Mouse (Mus musculus) megakaryocyte progenitor cell, adult 5-6 weeks (primary cell): ENCODE data around the gene Tube1. TPM values are rescaled to one million over a fixed set of nuclear protein-coding genes. Genes with fewer than 3 reads are reported as not detected.
A peak's percentile ranks its signal among the peaks of the same experiment; 100 is the strongest.
"Not testable (repeated sequence)": the region's sequence is repeated elsewhere in the genome, so short reads cannot be mapped to it uniquely, and the experiment has no call there.

Experiments used
- ATAC-seq: replicated peaks from 2 replicates; pipeline ENCODE4 v1.8.0; 2016; ENCODE audit warnings: mild to moderate bottlenecking, moderate TSS enrichment, inconsistent platforms; ENCODE audit not compliant: poor library complexity
- total RNA-seq, 2 experiments: library from RNA; stranded (forward) in 1 of 2; stranded (reverse) in 1 of 2; fragments of 157-497, 149-512 nt in 1 of 2; fragments of 200-1000 nt in 1 of 2; gene quantifications; 2 replicates each; pipeline versions ENCODE4 v1.2.3 to v1.2.4; 2015 to 2017

Tube1 gene
- total RNA-seq, 2 experiments from 2014 or later, result 14.1 to 15.2 TPM

DNA sequence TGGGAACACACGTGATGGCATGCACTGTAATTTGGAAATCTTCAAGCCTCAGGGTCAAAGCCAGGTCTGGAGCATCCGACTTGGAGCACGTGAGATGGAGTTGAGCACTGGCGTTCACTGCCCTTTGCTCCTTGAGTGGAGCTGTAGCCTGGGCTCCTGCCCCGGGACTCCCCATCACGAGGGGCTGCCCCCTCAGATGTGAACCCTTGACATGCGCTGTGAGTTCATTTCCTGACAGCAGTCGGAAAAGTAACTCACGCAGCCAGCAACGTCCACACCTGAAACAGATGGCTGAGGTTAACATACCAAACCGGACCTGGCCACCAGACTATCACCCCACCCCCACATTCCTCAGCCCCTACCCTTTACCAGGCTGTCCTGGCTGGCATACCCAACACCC is 33.8 kb downstream of the Tube1 start:
- ATAC-seq, result no peak

GRCm38 (mm10) chr10:39169642-39170041 is 35.9 kb downstream of the Tube1 start:
- ATAC-seq, result no peak

GRCm38 (mm10) chr10:39170181-39170580 is 36.4 kb downstream of the Tube1 start:
- ATAC-seq, result peak; percentile 47

DNA sequence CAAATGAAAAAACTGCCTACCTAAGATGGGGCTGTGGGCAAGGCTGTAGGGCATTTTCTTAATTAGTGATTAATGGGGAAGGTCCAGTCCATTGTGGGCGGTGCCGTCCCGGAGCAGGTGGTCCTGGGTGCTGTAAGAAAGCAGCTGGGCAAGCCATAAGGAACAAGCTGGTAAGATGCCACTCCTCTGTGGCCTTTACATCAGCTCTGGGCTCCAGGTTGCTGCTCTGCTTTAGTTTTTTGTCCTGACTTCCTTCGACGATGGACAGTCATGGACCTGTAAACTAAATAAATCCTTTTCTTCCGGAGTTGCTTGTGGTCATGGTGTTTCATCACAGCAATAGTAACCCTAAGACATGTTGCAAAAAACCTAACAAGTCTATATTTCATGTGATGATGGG is 36.9 kb downstream of the Tube1 start:
- ATAC-seq, result peak; percentile 8; the same call in 1 of the 2 replicates

DNA sequence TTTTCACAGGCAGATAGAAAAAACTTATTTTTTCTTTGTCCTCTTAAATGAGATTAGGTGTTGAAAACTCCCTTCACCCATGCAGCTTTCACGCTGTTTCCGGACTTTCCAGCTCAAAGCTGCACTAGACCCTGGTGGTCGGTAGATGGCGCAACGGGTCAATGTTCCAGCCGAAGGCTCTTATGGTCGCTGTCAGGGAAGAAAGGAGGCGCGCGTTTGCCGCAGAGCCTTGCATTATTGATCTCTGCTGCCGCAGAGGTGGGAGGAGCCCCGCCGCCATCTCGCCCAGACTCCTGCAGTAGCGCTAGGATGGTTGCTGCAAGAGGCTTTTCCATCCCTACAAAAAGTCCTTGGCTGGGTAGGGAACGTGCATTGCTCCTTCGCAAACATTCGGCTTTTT is 37.4 kb downstream of the Tube1 start:
- peak; percentile 88 for ATAC-seq

GRCm38 (mm10) chr10:39171603-39172539 is 38.1 kb downstream of the Tube1 start:
- ATAC-seq, result peak; percentile 79

DNA sequence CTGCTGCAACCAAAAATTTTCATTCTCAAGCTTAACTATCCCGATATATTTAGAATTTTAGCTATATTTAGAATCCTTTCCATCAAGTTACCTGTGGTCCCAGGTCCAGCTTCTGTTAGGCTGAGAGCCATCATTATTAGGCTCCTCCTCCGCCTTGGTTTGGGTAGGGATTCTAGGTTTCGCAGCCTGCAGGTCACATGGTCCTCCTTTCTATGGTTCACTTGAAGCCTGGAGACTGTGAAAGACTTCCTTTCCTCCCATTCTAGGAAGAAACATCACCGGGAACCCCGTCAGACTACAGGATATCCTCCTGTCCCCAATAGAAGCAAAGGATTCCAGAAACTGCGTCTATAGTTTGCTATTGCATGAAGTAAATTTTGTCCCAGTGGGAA is 38.8 kb downstream of the Tube1 start:
- no peak for ATAC-seq

DNA sequence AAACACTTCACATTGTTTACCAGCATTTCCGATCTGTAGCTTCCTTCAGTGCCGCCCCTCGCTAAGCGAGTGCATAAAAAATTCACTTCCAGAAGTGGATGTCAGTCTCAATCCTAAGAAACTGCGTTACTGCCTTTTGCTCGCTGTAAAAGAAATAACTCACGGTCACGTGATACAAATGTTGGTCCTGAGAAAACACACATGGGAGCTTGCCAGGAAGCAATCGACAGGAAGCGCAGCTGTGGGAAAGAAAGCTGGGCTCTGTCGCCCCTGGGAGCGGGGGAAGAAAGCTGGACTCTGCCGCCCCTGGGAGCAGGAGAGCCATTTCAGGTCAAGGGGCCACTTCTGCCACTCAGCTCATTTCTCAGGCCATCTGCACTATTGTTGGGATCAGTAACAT is 39.3 kb downstream of the Tube1 start:
- no peak for ATAC-seq

DNA sequence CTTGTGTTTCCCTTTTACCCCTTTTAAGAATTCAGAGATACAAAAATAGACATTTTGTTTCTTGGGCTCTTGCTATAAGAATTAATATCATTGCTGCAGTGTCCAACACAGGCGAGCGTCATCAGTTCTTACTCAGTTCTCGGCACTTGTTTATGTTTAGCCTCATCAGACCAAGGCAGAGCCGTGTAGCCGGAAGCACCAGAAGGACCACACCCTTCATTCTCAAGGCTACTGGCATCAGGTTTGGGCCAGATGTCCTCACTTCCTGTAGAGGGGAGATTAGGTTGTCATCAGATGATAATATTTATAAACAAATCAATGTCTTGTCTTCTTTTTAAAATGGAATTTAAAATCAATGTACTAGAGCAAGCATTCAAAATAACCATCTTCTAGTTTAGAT is 43.2 kb downstream of the Tube1 start:
- no peak for ATAC-seq

DNA sequence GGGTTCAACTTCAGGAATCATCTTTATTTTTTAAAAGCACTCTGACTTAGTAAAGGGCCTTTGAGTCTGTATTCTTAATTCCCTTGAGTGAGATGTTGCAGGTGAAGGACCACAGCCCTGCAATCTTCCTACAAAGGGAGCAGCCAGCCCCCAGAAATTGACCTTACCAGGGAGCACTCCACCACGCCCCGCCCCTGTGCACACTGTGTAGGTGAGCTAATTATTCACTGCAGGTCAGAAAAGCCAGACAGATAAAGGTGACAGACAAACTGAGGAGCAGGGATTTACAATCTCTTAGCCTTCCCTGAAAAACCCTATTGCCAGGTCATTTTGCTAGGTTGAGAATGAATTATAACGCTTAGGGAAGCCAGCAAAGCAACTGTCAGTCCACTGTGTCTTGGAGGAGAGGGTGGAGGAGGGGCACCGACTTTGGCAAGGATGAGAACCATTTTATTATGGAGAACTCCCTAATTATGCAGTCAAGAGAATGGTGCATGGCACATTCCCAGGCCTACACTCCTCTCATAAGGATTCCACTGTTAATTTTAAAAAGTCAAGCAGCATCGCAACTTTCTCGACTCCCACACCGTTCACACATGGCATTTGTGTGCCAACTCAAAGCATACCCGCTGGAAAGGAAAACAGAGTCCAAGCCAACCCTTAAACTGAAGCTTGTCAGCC is 51.2 kb downstream of the Tube1 start:
- no peak for ATAC-seq

GRCm38 (mm10) chr10:39185545-39185906 is 51.8 kb downstream of the Tube1 start:
- ATAC-seq, result no peak

DNA sequence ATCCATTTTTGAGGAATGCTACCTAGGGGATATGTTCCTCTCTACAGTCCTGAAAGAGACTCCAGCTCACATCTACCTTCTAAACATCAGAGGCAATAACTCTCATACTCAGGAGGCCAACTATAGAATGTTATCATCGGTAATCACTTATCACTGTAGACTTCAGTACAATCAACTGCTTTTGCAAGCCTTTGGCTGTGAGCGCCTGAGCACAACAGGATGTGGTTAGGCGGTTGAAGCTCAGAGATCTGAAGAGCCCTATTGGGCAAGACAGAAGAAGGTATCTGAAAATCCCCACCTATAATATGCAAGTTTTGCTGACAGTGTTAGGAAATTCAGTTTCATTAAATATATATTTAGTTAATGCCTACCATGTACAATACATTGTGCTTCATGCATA is 58.9 kb downstream of the Tube1 start:
- ATAC-seq, result peak; percentile 95

DNA sequence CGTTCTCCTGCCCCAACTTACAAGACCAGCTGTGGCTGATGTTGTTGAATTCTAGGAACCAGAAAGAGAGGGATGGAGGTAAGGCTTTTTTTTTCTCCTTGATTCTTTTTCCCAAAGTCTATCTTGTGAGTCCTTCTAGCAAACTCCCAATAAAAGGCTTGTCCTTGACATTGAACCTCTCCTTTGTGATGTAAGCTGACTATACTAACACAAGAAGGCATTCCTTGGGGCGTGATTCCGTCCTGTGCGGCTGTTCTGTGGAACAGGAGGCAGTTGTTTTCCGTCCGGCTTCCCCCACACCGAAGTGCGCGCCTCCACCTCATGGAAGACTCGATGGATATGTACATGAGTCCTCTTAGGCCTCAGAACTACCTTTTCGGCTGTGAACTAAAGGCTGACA is 64.4 kb downstream of the Tube1 start:
- not testable (repeated sequence) for ATAC-seq

Other genes with a start within 250 kb of the Tube1 start
- gene Lama4, start 168.5 kb upstream of the Tube1 start, total RNA-seq (2015), result not detected in 2 replicates
- gene Lama4, start 168.5 kb upstream of the Tube1 start, total RNA-seq (2017), result not detected in 2 replicates
- gene Fam229b, start 62 bp upstream of the Tube1 start, total RNA-seq (2015), result 0.83 and 3.3 TPM in 2 replicates
- gene Fam229b, start 62 bp upstream of the Tube1 start, total RNA-seq (2017), result 1.8 TPM in 1 of 2 replicates, not detected in the other
- not detected in 2 replicates for gene Ccn6, start 29.8 kb downstream of the Tube1 start, total RNA-seq (2015)
- not detected in 2 replicates for gene Ccn6, start 29.8 kb downstream of the Tube1 start, total RNA-seq (2017)
- gene Fyn, start 234.9 kb downstream of the Tube1 start, total RNA-seq (2015), result 5.1 and 5.9 TPM in 2 replicates
- gene Fyn, start 234.9 kb downstream of the Tube1 start, total RNA-seq (2017), result 7.7 and 10.1 TPM in 2 replicates